Mouse (Mus musculus) limb, embryonic 14.5 days (tissue): ENCODE measurements around the gene Adamtsl4. TPM values are rescaled to one million over a fixed set of nuclear protein-coding genes. Genes with fewer than 3 reads are reported as not detected.

Experiments used
- ATAC-seq: fragments of 200-750 bp; cut with Nextera tagmentation; 2 replicates; pipeline ENCODE4 v1.8.0; 2017; ENCODE audit warnings: low read depth, moderate number of reproducible peaks, moderate TSS enrichment; ENCODE audit not compliant: low FRiP score
- DNase-seq: peaks from one replicate; pipeline ENCODE4 v3.0.0-alpha.2; 2015; ENCODE audit warnings: low spot score
- H3K27ac ChIP-seq: fragments of 300-500 bp; sonication (generic); replicated peaks from 2 replicates; pipeline ENCODE4 v1.5.1; 2014; ENCODE audit warnings: low read depth, mild to moderate bottlenecking, low read length, moderate library complexity, mixed read lengths
- H3K27me3 ChIP-seq: fragments of 300-500 bp; sonication (generic); 2 replicates; pipeline ENCODE4 v1.6.1; 2014; ENCODE audit warnings: low read length, mixed read lengths; ENCODE audit not compliant: control insufficient read depth, insufficient read depth
- H3K36me3 ChIP-seq: fragments of 300-500 bp; sonication (generic); 2 replicates; pipeline ENCODE4 v1.6.1; 2014; ENCODE audit warnings: mild to moderate bottlenecking, low read length, moderate library complexity, mixed read lengths; ENCODE audit not compliant: control insufficient read depth, insufficient read depth
- H3K4me1 ChIP-seq: fragments of 300-500 bp; sonication (generic); 2 replicates; pipeline ENCODE4 v1.6.1; 2014; ENCODE audit warnings: antibody characterized with exemption, low read length, mixed read lengths; ENCODE audit not compliant: control insufficient read depth, insufficient read depth
- H3K4me2 ChIP-seq: fragments of 300-500 bp; sonication (generic); replicated peaks from 2 replicates; pipeline ENCODE4 v1.6.1; 2014; ENCODE audit warnings: low read depth, mild to moderate bottlenecking, low read length, moderate library complexity; ENCODE audit not compliant: severe bottlenecking
- H3K4me3 ChIP-seq: fragments of 300-500 bp; sonication (generic); replicated peaks from 2 replicates; pipeline ENCODE4 v1.5.1; 2014; ENCODE audit warnings: low read length
- H3K9ac ChIP-seq: fragments of 300-500 bp; sonication (generic); 2 replicates; pipeline ENCODE4 v1.6.1; 2014; ENCODE audit warnings: mild to moderate bottlenecking, low read depth, low read length, moderate library complexity; ENCODE audit not compliant: severe bottlenecking
- H3K9me3 ChIP-seq: fragments of 300-500 bp; sonication (generic); 2 replicates; pipeline ENCODE4 v1.6.1; 2016; ENCODE audit warnings: low read length; ENCODE audit not compliant: control insufficient read depth
- POLR2A ChIP-seq: fragments of 200-500 bp; IDR thresholded peaks from 2 replicates; pipeline ENCODE4 v1.8.0; 2012; ENCODE audit warnings: inconsistent platforms, mild to moderate bottlenecking, moderate library complexity, borderline replicate concordance; ENCODE audit not compliant: insufficient read depth, insufficient read length; ENCODE audit errors: extremely low read depth
- WGBS: fragments of 180-500 bp; shearing (Covaris S2); extraction: QIAGEN DNeasy Blood & Tissue Kit; methylation state at CpG from one replicate; pipeline ENCODE4 v1.1.7; 2014; 5-methylcytosine and 5-hydroxymethylcytosine counted together
- polyA plus RNA-seq, 2 experiments: library from polyadenylated mRNA; depleted of rRNA in 1 of 2; stranded (reverse) in 1 of 2; unstranded in 1 of 2; fragments of >200 nt; fragmentation: Nextera tagmentation in 1 of 2; extraction: Ambion mirVana in 1 of 2; gene quantifications; 2 replicates each; pipeline versions ENCODE4 v1.2.1 to v1.2.3; 2012 to 2014

Gene Adamtsl4
- polyA plus RNA-seq, 2 experiments, result 2.8 to 3.3 TPM

- H3K36me3 ChIP-seq, result no peaks in the 10 kb centered on the region
- no peak overlapping the region for H3K27ac ChIP-seq
- H3K4me3 ChIP-seq, result no peak overlapping the region
- no peak for TF ChIP-seq POLR2A
- peaks cover 27% of the 10 kb centered on the region for H3K4me1 ChIP-seq
- 34% methylated on average over 11 of the region's 11 CpGs for WGBS
- DNase-seq (peak; percentile 18), ATAC-seq (no peak)
- no peaks in the 10 kb centered on the region for H3K9me3 ChIP-seq
- H3K27me3 ChIP-seq, result no peaks in the 10 kb centered on the region
- H3K4me2 ChIP-seq, result no peak overlapping the region
- H3K9ac ChIP-seq, result no peak overlapping the region
Measured at GRCm38 (mm10) chr3:95689171-95689915, 1.6 kb upstream of the Adamtsl4 start.

GRCm38 (mm10) chr3:95687168-95687523 lies 571 bp downstream of the Adamtsl4 start:
- 15% methylated on average over 4 of the region's 4 CpGs for WGBS
- no peaks in the 10 kb centered on the region for H3K27me3 ChIP-seq
- H3K4me2 ChIP-seq, result peak overlapping the region; percentile 86
- H3K36me3 ChIP-seq, result no peaks in the 10 kb centered on the region
- ATAC-seq (no peak; the same call in 1 of the 2 replicates), DNase-seq (no peak)
- peak overlapping the region; percentile 26; the same call in 1 of the 2 replicates for H3K27ac ChIP-seq
- H3K4me1 ChIP-seq, result peaks cover 27% of the 10 kb centered on the region
- no peak for TF ChIP-seq POLR2A
- H3K4me3 ChIP-seq, result peak overlapping the region; percentile 48
- H3K9me3 ChIP-seq, result no peaks in the 10 kb centered on the region
- peak overlapping the region; percentile 62 for H3K9ac ChIP-seq

GRCm38 (mm10) chr3:95686492-95687167 lies 1.1 kb downstream of the Adamtsl4 start:
- Histone ChIP-seq H3K9me3 (no peaks in the 10 kb centered on the region), H3K36me3 (no peaks in the 10 kb centered on the region), H3K27ac (0 out of 2 replicates have a peak overlapping the region, but pooled peaks have one; percentile 26), H3K4me1 (peaks cover 28% of the 10 kb centered on the region), H3K4me2 (peak overlapping the region; percentile 86), H3K9ac (no peak overlapping the region), H3K4me3 (no peak overlapping the region; the same call in 1 of the 2 replicates), H3K27me3 (no peaks in the 10 kb centered on the region)
- no peak for TF ChIP-seq POLR2A
- DNase-seq (no peak), ATAC-seq (no peak)
- WGBS, result 43% methylated on average over 9 of the region's 10 CpGs

DNA sequence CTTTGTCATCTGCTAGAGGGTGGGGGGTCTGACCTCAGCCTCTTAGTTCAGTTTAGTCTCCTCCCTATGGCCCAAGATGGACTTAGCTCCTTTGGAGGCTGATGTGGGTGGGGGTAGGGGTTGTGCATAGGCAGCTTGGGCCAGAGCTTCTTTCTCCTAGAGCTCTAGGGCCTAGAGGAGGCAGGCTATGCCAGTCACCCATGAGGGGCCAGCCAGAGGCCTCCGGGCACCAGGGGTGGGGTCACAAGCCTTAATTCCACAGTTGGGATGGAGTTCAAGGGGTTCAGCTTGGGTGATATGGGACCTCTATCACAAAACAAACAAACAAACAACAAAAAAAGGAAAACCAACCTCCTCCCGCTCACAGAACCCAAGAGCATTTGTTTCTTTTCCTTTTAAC lies 2.0 kb downstream of the Adamtsl4 start:
- Histone ChIP-seq H3K9me3 (no peaks in the 10 kb centered on the region), H3K4me2 (no peak overlapping the region), H3K4me3 (no peak overlapping the region), H3K4me1 (peaks cover 30% of the 10 kb centered on the region), H3K9ac (no peak overlapping the region), H3K27ac (no peak overlapping the region), H3K36me3 (no peaks in the 10 kb centered on the region), H3K27me3 (no peaks in the 10 kb centered on the region)
- 84% methylated on average over 2 of the region's 2 CpGs for WGBS
- ATAC-seq (no peak), DNase-seq (no peak)
- TF ChIP-seq POLR2A, result no peak

DNA sequence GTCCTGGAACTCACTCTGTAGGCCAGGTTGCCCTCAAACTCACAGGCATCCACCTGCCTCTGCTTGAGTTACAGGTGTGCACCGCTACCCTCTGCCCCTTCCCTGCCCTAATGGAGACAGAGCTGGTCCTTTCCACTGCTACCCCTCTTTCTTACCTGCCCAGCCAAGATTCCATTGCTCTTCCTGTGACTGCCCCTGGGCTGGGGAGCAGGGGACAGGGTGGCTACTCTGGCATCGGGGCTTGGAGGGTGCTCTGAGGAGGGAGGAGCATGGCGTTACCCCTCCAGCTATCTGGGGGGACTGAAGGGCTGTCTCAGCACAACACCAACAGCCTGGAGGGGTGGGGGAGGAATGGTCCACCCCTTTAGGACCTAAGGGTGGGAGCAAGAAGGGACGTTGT lies 2.4 kb downstream of the Adamtsl4 start:
- no peaks in the 10 kb centered on the region for H3K9me3 ChIP-seq
- peaks cover 30% of the 10 kb centered on the region for H3K4me1 ChIP-seq
- TF ChIP-seq POLR2A, result no peak
- H3K4me3 ChIP-seq, result no peak overlapping the region
- H3K27ac ChIP-seq, result no peak overlapping the region
- ATAC-seq, result no peak
- no peaks in the 10 kb centered on the region for H3K27me3 ChIP-seq
- WGBS, result 71% methylated on average over 4 of the region's 4 CpGs
- no peak for DNase-seq
- H3K9ac ChIP-seq, result no peak overlapping the region
- no peak overlapping the region for H3K4me2 ChIP-seq
- H3K36me3 ChIP-seq, result no peaks in the 10 kb centered on the region
